Mouse (Mus musculus) gonadal fat pad, adult 2 months (tissue): Measurements from ENCODE around the gene Tmpo. TPM values are rescaled to one million over a fixed set of nuclear protein-coding genes. Genes with fewer than 3 reads are reported as not detected.

Source experiments
- DNase-seq: peaks from one replicate; pipeline ENCODE4 v3.0.0-alpha.2; 2012; ENCODE audit warnings: low read depth
- polyA plus RNA-seq: library from polyadenylated mRNA; depleted of rRNA; stranded (reverse); fragments of >200 nt; gene quantifications from 2 replicates; pipeline ENCODE4 v1.2.3, GENCODE M21; 2012; rRNA removed

Tmpo gene
- polyA plus RNA-seq, 1 experiment, result 22.4 TPM

DNA sequence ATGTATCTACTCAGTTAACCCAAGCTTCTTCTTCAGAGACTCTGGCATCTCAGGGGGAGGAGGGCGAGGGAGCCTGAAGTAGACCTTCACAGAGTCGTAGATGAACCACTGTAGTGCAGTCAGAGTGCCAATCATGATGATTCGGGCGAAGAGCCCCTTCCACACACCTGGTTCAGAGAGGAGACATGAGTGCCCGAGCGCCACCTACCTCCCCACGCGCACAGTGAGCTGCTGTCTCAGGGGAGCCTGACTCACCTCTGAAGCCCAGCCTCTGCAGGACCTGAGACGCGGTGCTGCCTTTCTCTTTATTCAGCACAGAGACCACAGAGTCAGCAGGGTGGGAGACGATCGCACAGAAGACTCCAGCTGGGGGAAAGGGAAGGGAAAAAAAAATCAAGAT lies 64.2 kb downstream of the Tmpo start:
- no peak for DNase-seq

DNA sequence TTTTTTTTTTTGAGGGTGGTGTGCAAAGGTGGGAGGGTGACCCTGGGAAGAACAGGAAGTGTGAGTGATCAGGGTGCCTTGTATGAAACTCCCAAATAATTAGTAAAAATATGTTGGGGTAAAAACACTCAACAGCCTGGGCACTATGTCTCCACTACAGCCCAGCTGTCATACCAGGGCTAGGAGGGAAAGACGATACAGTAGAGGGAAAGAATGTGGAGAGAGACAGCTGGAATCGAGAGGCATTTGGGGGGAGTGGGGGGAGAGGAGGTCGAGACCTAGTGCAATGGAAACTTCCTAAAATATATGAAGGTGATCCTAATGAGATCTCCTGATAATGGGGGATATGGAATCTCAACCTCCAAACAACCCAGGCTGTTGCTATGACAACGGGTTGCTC lies 71.3 kb downstream of the Tmpo start:
- no peak for DNase-seq

- no peak for DNase-seq
These were observed 75.1 kb downstream of the Tmpo start for GRCm38 (mm10) chr10:91105981-91106380.

DNA sequence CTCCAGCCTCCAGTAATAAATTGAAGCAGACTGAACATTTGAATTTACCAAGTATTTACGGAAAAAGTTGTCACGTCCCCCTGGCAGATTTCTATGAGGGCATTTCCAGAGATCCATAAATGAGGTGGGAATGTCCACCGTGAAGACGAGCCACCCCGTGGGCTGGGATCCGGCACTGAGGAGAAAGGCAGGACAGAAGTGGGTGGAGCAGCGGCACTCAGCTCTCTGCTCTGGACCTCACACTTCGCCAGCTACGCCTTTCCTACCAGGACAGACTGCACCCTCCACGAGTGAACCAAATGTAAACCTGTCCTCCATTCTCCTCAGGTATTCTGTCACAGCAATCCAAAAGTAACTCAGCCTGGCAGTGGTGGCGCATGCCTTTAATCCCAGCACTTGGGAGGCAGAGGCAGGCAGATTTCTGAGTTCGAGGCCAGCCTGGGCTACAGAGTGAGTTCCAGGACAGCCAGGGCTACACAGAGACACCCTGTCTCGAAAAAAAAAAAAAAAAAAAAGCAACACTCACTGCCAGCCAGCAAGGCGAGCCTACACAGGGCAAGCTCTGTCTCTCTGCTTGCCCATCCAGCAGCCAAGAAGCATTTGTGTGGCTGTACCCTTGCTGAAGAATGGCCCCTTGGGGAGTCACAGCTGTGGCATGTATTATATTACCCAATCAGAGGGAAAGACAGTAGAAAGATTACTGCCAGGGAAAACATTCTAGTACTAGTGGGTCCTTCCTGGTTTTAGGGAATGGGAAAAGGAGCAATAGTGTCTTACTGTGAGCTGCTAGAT lies 78.1 kb downstream of the Tmpo start:
- DNase-seq, result no peak

DNA sequence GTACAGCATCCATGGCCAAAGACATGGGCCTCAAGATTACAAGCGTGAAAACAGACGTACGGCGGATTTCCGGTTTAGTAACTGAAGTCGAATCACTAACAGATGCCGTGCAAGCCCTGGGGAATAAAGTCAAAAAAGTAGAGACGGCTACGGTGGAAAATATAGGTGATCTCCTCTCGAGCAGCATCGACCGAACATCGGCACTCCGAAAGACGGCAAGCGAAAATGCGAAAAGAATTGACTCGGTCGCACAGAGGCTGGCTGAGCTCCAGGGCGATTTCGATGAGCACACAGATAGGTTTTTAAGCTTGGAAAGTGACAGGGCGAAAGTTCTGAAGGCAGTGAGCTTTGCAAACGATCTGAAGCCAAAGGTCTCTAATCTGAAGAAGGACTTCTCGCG lies 79.2 kb downstream of the Tmpo start:
- no peak for DNase-seq

- DNase-seq, result no peak
These were observed 81.0 kb downstream of the Tmpo start for GRCm38 (mm10) chr10:91100101-91100500.

- no peak for DNase-seq
These were observed 83.1 kb downstream of the Tmpo start for GRCm38 (mm10) chr10:91098056-91098455.

Other genes with a start within 250 kb of the Tmpo start
- 3.3 and 3.6 TPM in 2 replicates for gene Apaf1, start 98.5 kb downstream of the Tmpo start, polyA plus RNA-seq
- 6.9 and 9.1 TPM in 2 replicates for gene Ikbip, start 98.4 kb downstream of the Tmpo start, polyA plus RNA-seq
- 214 and 305 TPM in 2 replicates for gene Slc25a3, start 57.3 kb downstream of the Tmpo start, polyA plus RNA-seq